Mouse (Mus musculus) cerebellum, adult 9-11 months (tissue): ENCODE data around the gene Ankrd9.

Experiments
- DNase-seq: peaks from one replicate; pipeline ENCODE4 v3.0.0; 2022

Gene Ankrd9

DNA sequence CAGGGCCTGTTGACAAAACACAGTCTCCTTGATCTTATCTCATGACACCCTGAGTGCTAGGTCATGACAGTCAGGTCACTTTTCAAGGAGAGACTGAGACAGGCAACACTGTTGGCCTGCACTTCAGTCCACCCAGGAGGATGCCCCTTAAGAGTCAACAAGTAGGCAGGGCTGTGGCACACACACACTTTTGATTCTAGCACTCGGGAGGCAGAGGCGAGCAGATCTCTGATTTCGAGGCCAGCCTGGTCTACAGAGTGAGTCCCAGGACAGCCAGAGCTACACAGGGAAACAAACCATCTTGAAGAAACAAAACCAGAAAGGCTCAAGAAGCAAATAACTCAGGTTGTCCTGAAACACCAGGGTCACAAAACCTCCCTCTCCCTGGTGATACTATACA, 10.6 kb upstream of the Ankrd9 start:
- no peak for DNase-seq

DNA sequence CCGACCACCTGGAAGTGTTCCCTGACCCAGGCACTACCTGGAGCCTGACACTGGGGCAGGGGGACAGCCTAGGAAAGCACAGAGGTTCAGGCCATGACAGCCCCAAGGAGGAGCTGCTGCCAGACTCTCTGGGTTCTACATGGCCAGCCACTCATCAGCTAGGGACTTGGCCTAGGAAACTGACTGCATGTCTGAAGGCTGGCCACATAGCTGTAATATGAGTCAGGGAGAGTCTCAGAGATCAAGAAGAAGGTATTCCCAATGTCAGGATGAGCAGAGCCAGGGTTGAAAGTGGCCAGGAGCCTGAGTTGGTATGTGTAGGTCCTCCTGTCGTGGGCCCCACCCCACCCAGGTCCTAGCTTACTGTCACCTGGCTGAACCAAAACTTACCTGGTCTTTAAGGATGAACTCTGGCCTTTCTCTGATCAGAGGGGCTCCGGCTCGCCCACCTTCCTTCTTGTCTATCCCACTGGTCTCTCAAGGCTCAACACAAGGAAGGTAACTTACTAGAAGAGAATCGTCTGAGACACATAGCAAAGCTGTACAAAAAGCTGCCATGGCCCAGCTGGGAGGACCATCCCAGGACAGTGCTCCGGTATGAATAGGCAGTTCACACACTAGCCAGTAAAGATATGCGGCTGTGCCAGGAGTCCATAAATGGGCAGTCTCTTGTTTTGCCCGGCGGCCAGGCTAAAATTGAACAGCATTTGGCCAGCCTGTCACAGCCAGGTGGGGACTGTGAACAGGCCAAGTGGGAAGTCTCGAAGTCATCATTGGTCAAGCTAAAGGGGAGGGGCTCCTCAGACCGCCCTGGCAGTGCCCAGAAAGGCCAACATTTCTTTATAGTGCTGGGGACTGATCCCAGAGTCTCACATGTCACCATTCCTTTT, 7.9 kb upstream of the Ankrd9 start:
- no peak for DNase-seq

GRCm38 (mm10) chr12:110985141-110985540, 6.3 kb upstream of the Ankrd9 start:
- no peak for DNase-seq

DNA sequence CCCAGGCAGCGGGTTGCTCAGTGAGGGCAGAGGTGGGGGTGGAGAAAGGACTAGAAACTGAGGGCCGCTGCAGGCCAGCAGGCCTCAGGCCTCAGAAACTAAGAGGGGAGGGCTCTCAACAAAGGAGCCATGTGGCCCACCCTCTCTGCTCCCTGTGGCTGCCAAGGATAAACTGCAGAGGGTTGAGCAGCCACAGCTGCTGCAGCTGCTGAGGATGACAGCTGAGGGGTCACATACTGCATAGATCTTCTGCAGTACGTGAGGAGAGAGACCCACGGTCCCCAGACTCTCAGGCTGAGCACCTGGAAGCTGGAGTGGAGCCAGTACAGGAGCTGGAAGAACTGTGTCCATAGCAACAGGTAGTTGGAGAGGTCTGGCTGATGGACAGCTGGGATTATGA, 5.8 kb upstream of the Ankrd9 start:
- no peak for DNase-seq

- no peak for DNase-seq
These were observed 4.9 kb upstream of the Ankrd9 start for GRCm38 (mm10) chr12:110983714-110984113.

- no peak for DNase-seq
These were observed 4.2 kb upstream of the Ankrd9 start for GRCm38 (mm10) chr12:110983083-110983482.

GRCm38 (mm10) chr12:110981736-110982135, 2.9 kb upstream of the Ankrd9 start:
- no peak for DNase-seq

DNA sequence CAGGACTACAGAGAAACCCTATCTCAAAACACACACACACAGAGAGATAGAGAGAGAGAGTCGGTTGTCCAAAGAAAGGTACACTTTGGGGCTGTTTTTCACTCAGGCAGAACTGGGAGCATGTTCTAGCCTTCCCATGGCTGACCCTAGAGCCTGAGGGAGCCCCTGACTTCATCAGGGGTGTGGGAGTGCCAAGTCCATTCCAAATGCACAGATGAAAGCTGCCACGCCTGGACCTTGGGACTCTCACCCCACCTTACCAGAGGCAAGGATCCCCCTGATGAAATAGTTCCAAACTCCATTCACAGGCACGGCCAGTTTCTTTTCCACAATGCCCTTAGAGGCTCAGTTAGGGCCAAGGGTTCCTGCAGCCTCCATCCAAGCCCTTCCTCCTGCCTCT, 968 bp upstream of the Ankrd9 start:
- DNase-seq: no peak

- DNase-seq: peak; percentile 77
These were observed 789 bp downstream of the Ankrd9 start for GRCm38 (mm10) chr12:110977896-110978606.

GRCm38 (mm10) chr12:110977345-110977733, 1.5 kb downstream of the Ankrd9 start:
- DNase-seq: no peak

GRCm38 (mm10) chr12:110976589-110977344, 2.1 kb downstream of the Ankrd9 start:
- DNase-seq: peak; percentile 66

GRCm38 (mm10) chr12:110975838-110976468, 2.9 kb downstream of the Ankrd9 start:
- DNase-seq: no peak

DNA sequence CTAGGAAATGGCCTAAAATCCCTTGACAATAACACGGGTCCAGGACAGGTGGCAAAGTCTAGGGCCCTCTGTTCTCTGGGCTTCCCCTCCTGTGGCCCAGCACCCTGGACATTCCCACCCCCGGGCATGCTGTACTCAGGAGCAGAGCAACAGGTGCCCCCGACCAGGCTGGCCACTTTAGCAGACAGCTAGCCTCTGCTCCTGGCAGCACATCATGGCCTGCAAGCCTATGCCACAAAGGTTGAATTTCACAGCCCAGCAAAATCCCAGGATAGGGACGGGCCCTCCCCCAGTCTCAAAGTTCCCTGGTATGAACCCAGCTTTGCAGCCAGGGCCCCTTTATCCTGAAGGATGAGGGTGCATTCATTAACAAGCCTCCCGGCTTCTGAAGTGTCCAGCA, 3.5 kb downstream of the Ankrd9 start:
- no peak for DNase-seq

DNA sequence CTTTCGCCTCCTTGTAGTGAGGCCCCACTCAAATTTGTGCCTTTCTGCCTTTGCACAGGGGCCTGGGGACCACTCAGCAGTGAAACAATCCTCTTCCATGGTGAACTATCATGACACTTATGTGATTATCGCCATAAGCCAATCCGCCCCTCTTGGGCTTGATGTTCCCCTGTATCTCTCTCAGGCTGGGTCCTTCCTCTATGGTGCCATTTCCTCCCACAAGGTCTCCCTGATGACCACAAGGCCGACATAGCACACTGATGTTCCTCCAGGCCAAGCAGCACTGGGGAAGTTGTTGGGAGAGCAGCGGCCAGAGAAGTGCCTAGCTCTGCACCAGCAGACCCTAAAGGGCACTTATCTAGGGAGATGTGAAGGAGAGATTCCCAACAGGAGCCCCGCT, 4.1 kb downstream of the Ankrd9 start:
- DNase-seq: no peak

GRCm38 (mm10) chr12:110974295-110974694, 4.5 kb downstream of the Ankrd9 start:
- peak; percentile 59 for DNase-seq

DNA sequence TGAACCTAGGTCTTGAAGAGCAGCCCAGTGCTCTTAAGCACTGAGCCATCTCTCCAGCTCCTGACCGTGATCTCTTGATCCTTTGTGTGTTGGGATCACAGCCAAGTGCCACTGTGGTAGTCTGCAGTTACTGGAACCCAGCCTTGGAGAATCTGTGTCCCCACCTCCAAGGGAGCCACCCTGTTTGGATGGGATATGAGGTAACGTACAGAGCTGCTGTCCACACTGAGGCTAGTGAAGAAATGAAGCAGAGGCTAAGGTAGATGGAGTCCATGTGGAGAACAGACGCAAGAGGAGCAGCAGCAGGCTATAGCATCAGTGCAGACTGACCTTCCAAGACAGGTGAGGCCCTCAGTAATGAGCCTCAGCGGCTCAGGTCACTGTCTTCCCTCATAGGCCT, 5.0 kb downstream of the Ankrd9 start:
- DNase-seq: no peak

DNA sequence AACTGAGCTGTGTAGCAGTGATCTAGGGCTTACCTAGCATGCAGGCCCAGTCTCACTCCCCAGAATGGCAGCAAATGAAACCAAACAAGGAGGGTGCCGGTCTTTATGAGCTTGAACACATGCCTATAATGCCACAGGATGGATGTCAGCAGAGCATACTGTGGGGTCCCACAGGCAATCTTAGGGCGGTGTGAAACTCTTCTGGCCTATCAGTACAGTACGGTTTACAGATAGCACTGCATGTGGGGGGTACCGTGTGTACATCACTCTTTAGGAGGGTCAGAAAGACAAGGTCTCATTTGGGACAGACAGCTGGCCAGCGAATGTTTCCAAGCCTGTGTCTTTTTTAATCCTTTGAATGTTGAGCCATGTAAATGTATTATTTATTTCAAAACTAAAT, 6.9 kb downstream of the Ankrd9 start:
- DNase-seq: no peak

DNA sequence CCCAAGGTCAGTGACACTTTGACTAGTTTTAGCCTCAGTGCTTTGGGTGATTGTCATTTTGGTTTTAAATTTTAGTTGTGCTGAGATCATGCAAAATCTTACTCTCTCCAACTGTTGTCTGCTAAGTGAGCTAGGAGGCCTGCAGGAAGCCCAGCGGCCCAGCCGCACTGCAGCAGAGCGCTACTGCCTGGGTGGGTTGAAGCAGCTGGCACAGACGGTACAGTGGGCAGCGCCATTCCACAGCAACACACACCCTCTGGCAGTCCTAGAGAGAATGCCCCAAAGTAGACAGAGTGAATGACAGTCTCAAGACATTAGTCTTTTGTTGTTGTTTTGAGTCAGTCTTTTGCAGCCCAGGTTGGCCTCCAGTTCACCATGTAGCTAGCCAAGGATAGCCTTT, 8.4 kb downstream of the Ankrd9 start:
- DNase-seq: no peak

- DNase-seq: no peak
These were observed 11.7 kb downstream of the Ankrd9 start for GRCm38 (mm10) chr12:110967146-110967545.

DNA sequence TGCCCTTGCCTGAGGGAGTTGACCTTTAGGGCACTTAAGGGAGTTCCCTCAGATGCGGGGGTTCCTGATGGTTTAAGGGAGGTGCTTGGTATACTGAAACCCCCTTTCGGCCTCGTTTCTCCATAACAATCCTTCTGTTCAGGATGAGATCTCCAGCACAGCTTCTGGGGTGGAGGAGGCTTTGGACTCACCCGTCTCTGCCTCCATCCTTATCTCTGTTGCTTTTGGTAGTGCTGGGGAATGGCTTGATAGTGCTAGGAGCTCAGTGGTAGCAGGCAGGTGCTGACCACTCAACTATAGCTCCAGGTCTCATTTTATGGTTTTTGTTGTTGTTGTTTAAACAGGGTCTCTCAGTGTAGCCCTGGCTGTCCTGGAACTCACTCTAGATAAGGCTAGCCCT, 12.8 kb downstream of the Ankrd9 start:
- DNase-seq: no peak

GRCm38 (mm10) chr12:110965500-110965899, 13.3 kb downstream of the Ankrd9 start:
- DNase-seq: no peak

- DNase-seq: no peak
These were observed 16.9 kb downstream of the Ankrd9 start for GRCm38 (mm10) chr12:110961973-110962372.

DNA sequence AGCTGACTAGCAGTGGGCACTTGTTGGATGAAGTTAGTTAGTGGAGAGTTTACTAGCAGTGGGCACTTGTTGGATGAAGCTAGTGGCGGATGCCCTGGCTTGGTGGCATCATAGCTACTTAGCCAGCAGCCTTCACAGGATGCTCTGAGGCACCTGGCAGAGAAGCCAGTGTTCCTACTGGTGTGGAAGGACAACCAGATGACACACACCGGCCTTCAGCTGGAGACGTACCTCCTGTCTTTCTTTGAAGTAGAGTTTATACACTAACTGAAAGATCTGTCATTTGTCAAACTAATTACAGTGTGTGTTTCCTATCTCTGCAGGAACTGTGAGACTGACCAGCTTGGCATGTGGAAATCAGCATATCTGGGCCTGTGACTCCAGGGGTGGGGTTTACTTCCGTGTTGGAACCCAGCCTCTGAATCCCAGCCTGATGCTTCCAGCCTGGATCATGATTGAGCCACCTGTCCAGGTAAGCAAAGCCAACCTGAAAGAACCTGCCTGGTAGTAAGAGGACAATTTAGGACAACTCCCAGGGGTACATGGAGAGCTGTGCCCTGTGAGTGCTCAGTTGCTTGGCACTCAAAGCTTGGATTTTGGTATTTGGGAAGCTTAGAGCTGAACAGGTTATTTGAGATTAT, 24.4 kb downstream of the Ankrd9 start:
- peak; percentile 83 for DNase-seq
